Mouse (Mus musculus): ENCODE results near the gene Cntnap1. TPM values are rescaled to one million over a fixed set of nuclear protein-coding genes. Genes with fewer than 3 reads are reported as not detected.

Gene Cntnap1
- polyA plus RNA-seq, 1 experiment from 2014 or later = 0.28 TPM

GRCm38 (mm10) chr11:101195101-101195500 lies 24.8 kb downstream of the Cntnap1 start:
- H3K27ac ChIP-seq (replicated peaks) = no peak overlapping the region
- no peak overlapping the region for H3K4me3 ChIP-seq
- peaks cover 46% of the 10 kb centered on the region for H3K36me3 ChIP-seq
- DNase-seq (ENCODE audit: low spot score) = no peak
- peaks cover 22% of the 10 kb centered on the region for H3K4me1 ChIP-seq
- H3K9me3 ChIP-seq (replicated peaks) = no peaks in the 10 kb centered on the region
- no peaks in the 10 kb centered on the region for H3K27me3 ChIP-seq (ENCODE audit: low read depth, poor library complexity, severe bottlenecking)
- 85% methylated on average over 1 of the region's 1 CpGs for WGBS

GRCm38 (mm10) chr11:101195571-101195970 lies 25.2 kb downstream of the Cntnap1 start:
- no peak for DNase-seq (ENCODE audit: low spot score)
- no peaks in the 10 kb centered on the region for H3K9me3 ChIP-seq (replicated peaks)
- H3K27me3 ChIP-seq (ENCODE audit: low read depth, poor library complexity, severe bottlenecking) = no peaks in the 10 kb centered on the region
- H3K36me3 ChIP-seq = peaks cover 49% of the 10 kb centered on the region
- peaks cover 17% of the 10 kb centered on the region for H3K4me1 ChIP-seq
- H3K4me3 ChIP-seq = no peak overlapping the region
- H3K27ac ChIP-seq (replicated peaks) = no peak overlapping the region
- 91% methylated on average over 8 of the region's 8 CpGs for WGBS

- 92% methylated on average over 8 of the region's 8 CpGs for WGBS
- H3K27me3 ChIP-seq (ENCODE audit: low read depth, poor library complexity, severe bottlenecking) = no peaks in the 10 kb centered on the region
- peaks cover 51% of the 10 kb centered on the region for H3K36me3 ChIP-seq
- DNase-seq (ENCODE audit: low spot score) = no peak
- H3K4me1 ChIP-seq = peaks cover 15% of the 10 kb centered on the region
- H3K4me3 ChIP-seq = no peak overlapping the region
- H3K9me3 ChIP-seq (replicated peaks) = no peaks in the 10 kb centered on the region
- no peak overlapping the region for H3K27ac ChIP-seq (replicated peaks)
These were observed 25.9 kb downstream of the Cntnap1 start for GRCm38 (mm10) chr11:101196175-101196574.

GRCm38 (mm10) chr11:101199555-101199954 lies 29.2 kb downstream of the Cntnap1 start:
- no peak overlapping the region for H3K4me3 ChIP-seq
- peaks cover 48% of the 10 kb centered on the region for H3K36me3 ChIP-seq
- no peak overlapping the region for H3K27ac ChIP-seq (replicated peaks)
- WGBS = 96% methylated on average over 3 of the region's 3 CpGs
- no peaks in the 10 kb centered on the region for H3K9me3 ChIP-seq (replicated peaks)
- no peaks in the 10 kb centered on the region for H3K27me3 ChIP-seq (ENCODE audit: low read depth, poor library complexity, severe bottlenecking)
- peaks cover 4% of the 10 kb centered on the region; the same call in 1 of the 2 replicates for H3K4me1 ChIP-seq
- no peak for DNase-seq (ENCODE audit: low spot score)

GRCm38 (mm10) chr11:101200986-101201385 lies 30.7 kb downstream of the Cntnap1 start:
- 36% methylated on average over 7 of the region's 7 CpGs for WGBS
- no peak for DNase-seq (ENCODE audit: low spot score)

GRCm38 (mm10) chr11:101211970-101212369 lies 41.6 kb downstream of the Cntnap1 start:
- no peaks in the 10 kb centered on the region for H3K9me3 ChIP-seq (replicated peaks)
- no peak overlapping the region for H3K27ac ChIP-seq (replicated peaks)
- H3K4me1 ChIP-seq = no peaks in the 10 kb centered on the region
- no peaks in the 10 kb centered on the region for H3K27me3 ChIP-seq (ENCODE audit: low read depth, poor library complexity, severe bottlenecking)
- peaks cover 53% of the 10 kb centered on the region for H3K36me3 ChIP-seq
- WGBS = 61% methylated on average over 3 of the region's 3 CpGs
- H3K4me3 ChIP-seq = no peak overlapping the region
- DNase-seq (ENCODE audit: low spot score) = peak; percentile 22

More at GRCm38 (mm10) chr11:101200986-101201385, 30.7 kb downstream of the Cntnap1 start:
- Histone ChIP-seq H3K27me3 (ENCODE audit: low read depth, poor library complexity, severe bottlenecking) (no peaks in the 10 kb centered on the region), H3K36me3 (peaks cover 45% of the 10 kb centered on the region), H3K27ac (replicated peaks) (peak overlapping the region; percentile 38; the same call in 1 of the 2 replicates), H3K4me3 (no peak overlapping the region), H3K4me1 (peaks cover 4% of the 10 kb centered on the region; the same call in 1 of the 2 replicates), H3K9me3 (replicated peaks) (no peaks in the 10 kb centered on the region)

GRCm38 (mm10) chr11:101216936-101217335 lies 46.6 kb downstream of the Cntnap1 start:
- 91% methylated on average over 5 of the region's 5 CpGs for WGBS
- no peaks in the 10 kb centered on the region for H3K27me3 ChIP-seq (ENCODE audit: low read depth, poor library complexity, severe bottlenecking)
- no peak overlapping the region for H3K27ac ChIP-seq (replicated peaks)
- H3K4me3 ChIP-seq = no peak overlapping the region
- peaks cover 28% of the 10 kb centered on the region for H3K36me3 ChIP-seq
- no peaks in the 10 kb centered on the region for H3K9me3 ChIP-seq (replicated peaks)
- H3K4me1 ChIP-seq = no peaks in the 10 kb centered on the region
- no peak for DNase-seq (ENCODE audit: low spot score)

- Histone ChIP-seq H3K27me3 (ENCODE audit: low read depth, poor library complexity, severe bottlenecking) (no peaks in the 10 kb centered on the region), H3K27ac (replicated peaks) (no peak overlapping the region), H3K36me3 (peaks cover 17% of the 10 kb centered on the region), H3K4me1 (no peaks in the 10 kb centered on the region), H3K4me3 (no peak overlapping the region), H3K9me3 (replicated peaks) (no peaks in the 10 kb centered on the region)
- DNase-seq (ENCODE audit: low spot score) = no peak
- 88% methylated on average over 10 of the region's 10 CpGs for WGBS
These were observed 48.2 kb downstream of the Cntnap1 start for GRCm38 (mm10) chr11:101218436-101219055.

GRCm38 (mm10) chr11:101220853-101221252 lies 50.5 kb downstream of the Cntnap1 start:
- no peaks in the 10 kb centered on the region for H3K27me3 ChIP-seq (ENCODE audit: low read depth, poor library complexity, severe bottlenecking)
- H3K4me1 ChIP-seq = peaks cover 5% of the 10 kb centered on the region
- H3K9me3 ChIP-seq (replicated peaks) = no peaks in the 10 kb centered on the region
- no peak for DNase-seq (ENCODE audit: low spot score)
- no peak overlapping the region for H3K27ac ChIP-seq (replicated peaks)
- H3K4me3 ChIP-seq = no peak overlapping the region
- WGBS = 71% methylated on average over 2 of the region's 2 CpGs
- no peaks in the 10 kb centered on the region for H3K36me3 ChIP-seq

GRCm38 (mm10) chr11:101221306-101221986 lies 51.1 kb downstream of the Cntnap1 start:
- no peak for DNase-seq (ENCODE audit: low spot score)
- peaks cover 11% of the 10 kb centered on the region for H3K4me1 ChIP-seq
- H3K36me3 ChIP-seq = no peaks in the 10 kb centered on the region
- no peak overlapping the region for H3K27ac ChIP-seq (replicated peaks)
- H3K27me3 ChIP-seq (ENCODE audit: low read depth, poor library complexity, severe bottlenecking) = no peaks in the 10 kb centered on the region
- WGBS = 92% methylated on average over 8 of the region's 8 CpGs
- no peaks in the 10 kb centered on the region for H3K9me3 ChIP-seq (replicated peaks)
- H3K4me3 ChIP-seq = no peak overlapping the region

GRCm38 (mm10) chr11:101224337-101224736 lies 54.0 kb downstream of the Cntnap1 start:
- no peak overlapping the region for H3K27ac ChIP-seq (replicated peaks)
- no peak overlapping the region for H3K4me3 ChIP-seq
- no peaks in the 10 kb centered on the region for H3K36me3 ChIP-seq
- H3K4me1 ChIP-seq = peaks cover 16% of the 10 kb centered on the region
- DNase-seq (ENCODE audit: low spot score) = no peak
- 92% methylated on average over 3 of the region's 3 CpGs for WGBS
- H3K9me3 ChIP-seq (replicated peaks) = no peaks in the 10 kb centered on the region
- H3K27me3 ChIP-seq (ENCODE audit: low read depth, poor library complexity, severe bottlenecking) = peaks cover 6% of the 10 kb centered on the region; the same call in 1 of the 2 replicates

- peak overlapping the region; percentile 89 for H3K27ac ChIP-seq (replicated peaks)
- no peaks in the 10 kb centered on the region for H3K36me3 ChIP-seq
- no peak for DNase-seq (ENCODE audit: low spot score)
- WGBS = 19% methylated on average over 25 of the region's 25 CpGs
- peak overlapping the region; percentile 98 for H3K4me3 ChIP-seq
- peaks cover 6% of the 10 kb centered on the region; the same call in 1 of the 2 replicates for H3K27me3 ChIP-seq (ENCODE audit: low read depth, poor library complexity, severe bottlenecking)
- H3K4me1 ChIP-seq = peaks cover 28% of the 10 kb centered on the region
- H3K9me3 ChIP-seq (replicated peaks) = no peaks in the 10 kb centered on the region
These were observed 55.2 kb downstream of the Cntnap1 start for GRCm38 (mm10) chr11:101225331-101226064.

All from midbrain, embryonic 10.5 days (tissue).